Mouse (Mus musculus): ENCODE measurements around the gene Tmem151b. TPM values are rescaled to one million over a fixed set of nuclear protein-coding genes. Genes with fewer than 3 reads are reported as not detected.

The Tmem151b gene
- polyA plus RNA-seq, 1 experiment from 2014 or later, result 1.0 TPM

Other genes with a start within 250 kb of the Tmem151b start
- gene Cdc5l, start 115.9 kb downstream of the Tmem151b start, polyA plus RNA-seq (2014; fragmentation: Nextera tagmentation; extraction: Ambion mirVana), result 57.5 and 59.4 TPM in 2 replicates
- gene Spats1, start 74.3 kb downstream of the Tmem151b start, polyA plus RNA-seq (2014; fragmentation: Nextera tagmentation; extraction: Ambion mirVana), result 0.86 and 1.2 TPM in 2 replicates
- gene Aars2, start 42.8 kb downstream of the Tmem151b start, polyA plus RNA-seq (2014; fragmentation: Nextera tagmentation; extraction: Ambion mirVana), result 12.1 and 18.5 TPM in 2 replicates
- gene Tcte1, start 26.2 kb downstream of the Tmem151b start, polyA plus RNA-seq (2014; fragmentation: Nextera tagmentation; extraction: Ambion mirVana), result 0.13 and 0.23 TPM in 2 replicates
- gene Nfkbie, start 6.0 kb upstream of the Tmem151b start, polyA plus RNA-seq (2014; fragmentation: Nextera tagmentation; extraction: Ambion mirVana), result 2.4 TPM in 2 replicates
- gene Slc35b2, start 14.2 kb upstream of the Tmem151b start, polyA plus RNA-seq (2014; fragmentation: Nextera tagmentation; extraction: Ambion mirVana), result 87.2 and 91.0 TPM in 2 replicates
- gene Hsp90ab1, start 23.6 kb upstream of the Tmem151b start, polyA plus RNA-seq (2014; fragmentation: Nextera tagmentation; extraction: Ambion mirVana), result 1,458 and 1,495 TPM in 2 replicates
- gene Slc29a1, start 49.9 kb upstream of the Tmem151b start, polyA plus RNA-seq (2014; fragmentation: Nextera tagmentation; extraction: Ambion mirVana), result 52.7 and 61.2 TPM in 2 replicates
- gene Mymx, start 52.4 kb upstream of the Tmem151b start, polyA plus RNA-seq (2014; fragmentation: Nextera tagmentation; extraction: Ambion mirVana), result 1.4 TPM in 1 of 2 replicates, not detected in the other
- gene Capn11, start 109.6 kb upstream of the Tmem151b start, polyA plus RNA-seq (2014; fragmentation: Nextera tagmentation; extraction: Ambion mirVana), result 0.32 and 0.52 TPM in 2 replicates
- gene Mrpl14, start 136.6 kb upstream of the Tmem151b start, polyA plus RNA-seq (2014; fragmentation: Nextera tagmentation; extraction: Ambion mirVana), result 131 and 135 TPM in 2 replicates
- gene Tmem63b, start 137.2 kb upstream of the Tmem151b start, polyA plus RNA-seq (2014; fragmentation: Nextera tagmentation; extraction: Ambion mirVana), result 27.6 and 29.8 TPM in 2 replicates
- gene 1600014C23Rik, start 184.2 kb upstream of the Tmem151b start, polyA plus RNA-seq (2014; fragmentation: Nextera tagmentation; extraction: Ambion mirVana), result 0.48 and 0.80 TPM in 2 replicates

Measured in heart, embryonic 11.5 days (tissue).